Mouse (Mus musculus): Measurements from ENCODE around the gene Slc10a4. TPM values are rescaled to one million over a fixed set of nuclear protein-coding genes. Genes with fewer than 3 reads are reported as not detected.

Slc10a4 gene
- polyA plus RNA-seq, 1 experiment from 2014 or later: 42.5 TPM

DNA sequence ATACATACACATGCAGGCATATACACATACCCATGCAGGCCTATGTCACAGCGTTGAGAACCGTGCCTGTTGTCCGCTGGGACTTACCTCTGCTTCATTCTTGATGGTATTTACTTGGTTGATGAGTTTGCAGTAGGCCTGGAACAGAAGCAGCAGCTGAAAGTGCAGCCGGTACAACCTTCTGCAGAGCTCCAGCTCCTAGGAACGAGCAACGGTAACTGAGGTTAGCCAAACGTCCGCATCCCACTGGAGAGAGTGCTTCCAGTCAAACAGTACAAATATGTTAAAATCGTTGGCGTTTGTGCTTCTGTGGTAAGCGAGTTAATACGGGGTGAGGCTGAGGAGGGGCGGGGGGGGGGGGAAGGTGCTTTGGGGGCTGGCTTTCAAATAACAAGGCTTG lies 17.1 kb downstream of the Slc10a4 start:
- Histone ChIP-seq H3K27ac (replicated peaks) (no peak overlapping the region), H3K9ac (replicated peaks) (no peak overlapping the region), H3K4me3 (replicated peaks) (no peak overlapping the region), H3K4me1 (no peaks in the 10 kb centered on the region), H3K4me2 (no peak overlapping the region), H3K9me3 (replicated peaks) (no peaks in the 10 kb centered on the region), H3K27me3 (replicated peaks) (no peaks in the 10 kb centered on the region), H3K36me3 (peaks cover 36% of the 10 kb centered on the region)
- WGBS: 96% methylated on average over 13 of the region's 13 CpGs
- ATAC-seq (ENCODE audit: low FRiP score): no peak

DNA sequence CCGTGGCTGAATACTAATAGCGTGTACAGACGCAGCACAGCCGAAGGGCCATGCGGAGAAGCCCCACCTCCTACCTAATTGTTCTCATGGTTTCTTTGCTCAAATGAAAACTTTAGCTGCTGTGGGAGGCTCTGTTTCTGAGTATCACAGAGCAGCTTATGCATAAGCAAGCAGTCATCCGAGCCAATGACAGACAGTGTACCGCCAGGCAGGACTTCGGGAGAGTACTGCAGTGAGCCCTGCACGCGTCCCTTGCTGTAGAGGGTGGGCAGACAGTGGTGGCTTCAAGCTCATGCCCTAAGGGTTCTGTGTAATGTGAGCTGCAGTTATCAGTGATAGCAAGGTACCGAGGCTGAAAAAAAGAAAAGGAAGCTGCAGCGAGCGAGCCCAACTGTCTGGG lies 22.0 kb downstream of the Slc10a4 start:
- Histone ChIP-seq H3K4me1 (no peaks in the 10 kb centered on the region), H3K4me3 (replicated peaks) (no peak overlapping the region), H3K9me3 (replicated peaks) (no peaks in the 10 kb centered on the region), H3K9ac (replicated peaks) (no peak overlapping the region), H3K27ac (replicated peaks) (no peak overlapping the region), H3K27me3 (replicated peaks) (no peaks in the 10 kb centered on the region), H3K4me2 (no peak overlapping the region), H3K36me3 (peaks cover 63% of the 10 kb centered on the region)
- ATAC-seq (ENCODE audit: low FRiP score): no peak
- 91% methylated on average over 13 of the region's 13 CpGs for WGBS

DNA sequence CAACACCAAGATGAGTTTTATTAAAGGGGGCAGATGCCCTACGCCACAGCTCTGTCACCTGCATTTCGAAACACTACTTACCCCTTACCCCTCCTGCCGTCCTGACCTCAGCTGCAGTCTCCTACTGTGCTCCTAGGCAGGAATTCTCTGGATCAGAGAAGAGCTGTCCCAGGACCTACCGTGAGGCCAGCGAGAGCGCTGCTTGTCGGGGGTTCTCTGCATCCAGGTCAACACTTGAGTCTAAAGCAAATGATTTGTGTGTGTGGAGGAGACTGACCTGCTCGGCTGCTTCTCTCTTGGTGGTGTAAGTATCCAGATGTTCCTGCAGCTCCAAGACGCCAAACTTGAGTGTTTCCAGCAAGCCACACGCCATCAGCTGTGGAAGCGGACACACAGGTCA lies 25.8 kb downstream of the Slc10a4 start:
- no peaks in the 10 kb centered on the region for H3K9me3 ChIP-seq (replicated peaks)
- no peak overlapping the region for H3K27ac ChIP-seq (replicated peaks)
- ATAC-seq (ENCODE audit: low FRiP score): no peak
- H3K4me3 ChIP-seq (replicated peaks): no peak overlapping the region
- H3K36me3 ChIP-seq: peaks cover 69% of the 10 kb centered on the region
- H3K27me3 ChIP-seq (replicated peaks): no peaks in the 10 kb centered on the region
- H3K4me1 ChIP-seq: no peaks in the 10 kb centered on the region
- H3K4me2 ChIP-seq: no peak overlapping the region
- 82% methylated on average over 11 of the region's 11 CpGs for WGBS
- H3K9ac ChIP-seq (replicated peaks): no peak overlapping the region

DNA sequence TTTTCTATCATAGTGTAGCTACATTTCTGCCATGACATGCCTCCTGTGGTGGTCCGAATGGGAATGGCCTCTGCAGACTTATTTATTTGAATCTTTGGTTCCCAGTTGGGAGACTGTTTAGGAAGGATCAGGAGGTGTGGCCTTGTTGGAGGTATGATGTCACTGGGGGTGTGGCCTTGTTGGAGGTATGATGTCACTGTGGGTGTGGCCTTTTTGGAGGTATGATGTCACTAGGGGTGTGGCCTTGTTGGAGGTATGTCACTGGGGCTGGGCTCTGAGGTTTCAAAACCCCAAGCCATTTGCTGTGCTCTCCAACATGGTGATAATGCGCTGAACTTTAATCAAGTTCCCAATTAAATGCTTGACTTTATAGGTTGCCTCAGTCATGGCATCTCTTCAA lies 37.4 kb downstream of the Slc10a4 start:
- Histone ChIP-seq H3K27me3 (replicated peaks) (no peaks in the 10 kb centered on the region), H3K4me1 (no peaks in the 10 kb centered on the region), H3K4me2 (no peak overlapping the region), H3K9me3 (replicated peaks) (no peaks in the 10 kb centered on the region), H3K4me3 (replicated peaks) (no peak overlapping the region), H3K9ac (replicated peaks) (no peak overlapping the region), H3K27ac (replicated peaks) (no peak overlapping the region), H3K36me3 (peaks cover 55% of the 10 kb centered on the region)
- no peak for ATAC-seq (ENCODE audit: low FRiP score)
- 96% methylated on average over 2 of the region's 2 CpGs for WGBS

DNA sequence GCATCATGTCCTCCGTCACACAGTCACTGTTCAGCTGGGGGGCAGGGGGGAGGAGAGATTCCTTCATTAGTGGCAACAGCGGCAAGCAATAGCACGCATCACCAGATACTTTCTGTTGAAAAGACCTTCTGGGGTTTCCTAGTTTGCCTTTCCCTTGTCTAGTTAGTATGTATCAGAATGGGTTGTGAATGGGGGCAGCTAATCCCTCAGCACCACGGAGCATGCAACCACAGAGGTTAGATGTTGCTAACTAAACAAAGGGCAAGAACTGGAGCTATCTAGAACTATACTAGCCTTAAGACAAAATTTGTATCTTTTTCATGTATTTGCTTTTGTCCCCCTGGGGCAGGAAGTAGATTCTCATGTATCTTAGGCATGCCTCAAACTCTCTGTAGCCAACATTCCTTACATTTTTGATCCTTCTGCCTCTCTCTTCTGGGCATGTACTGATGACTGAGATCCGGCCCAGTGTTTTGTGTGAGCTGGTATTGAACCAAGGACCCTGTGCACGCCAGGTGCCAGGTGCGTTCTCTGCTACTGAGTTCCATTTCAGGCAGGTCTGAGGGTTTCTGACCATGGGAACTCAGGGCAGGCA lies 41.1 kb downstream of the Slc10a4 start:
- Histone ChIP-seq H3K27me3 (replicated peaks) (no peaks in the 10 kb centered on the region), H3K27ac (replicated peaks) (no peak overlapping the region), H3K4me3 (replicated peaks) (no peak overlapping the region), H3K9me3 (replicated peaks) (no peaks in the 10 kb centered on the region), H3K4me2 (no peak overlapping the region), H3K4me1 (no peaks in the 10 kb centered on the region), H3K36me3 (peaks cover 82% of the 10 kb centered on the region), H3K9ac (replicated peaks) (no peak overlapping the region)
- ATAC-seq (ENCODE audit: low FRiP score): no peak
- WGBS: 89% methylated on average over 7 of the region's 7 CpGs

DNA sequence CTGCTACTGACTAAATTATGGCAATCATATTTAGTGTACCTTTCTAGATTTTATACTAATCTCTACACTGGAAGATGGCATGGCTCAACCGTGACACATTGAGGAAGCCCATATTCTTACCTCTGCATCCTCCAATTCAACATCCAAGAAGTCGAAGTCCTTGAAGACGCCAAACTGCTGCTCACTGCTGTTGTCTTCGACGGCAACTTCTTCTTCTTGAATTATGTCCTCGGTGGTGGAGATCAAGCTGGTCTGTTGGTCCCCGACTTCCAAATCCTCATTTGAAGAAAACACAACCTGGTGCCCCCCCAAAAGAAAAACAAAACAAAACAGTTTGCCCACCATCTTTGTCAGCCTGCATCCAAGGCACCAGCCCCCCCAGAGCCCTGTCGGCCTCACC lies 47.2 kb downstream of the Slc10a4 start:
- WGBS: 97% methylated on average over 8 of the region's 8 CpGs
- Histone ChIP-seq H3K4me2 (no peak overlapping the region), H3K36me3 (peaks cover 70% of the 10 kb centered on the region), H3K9me3 (replicated peaks) (no peaks in the 10 kb centered on the region), H3K4me1 (no peaks in the 10 kb centered on the region), H3K4me3 (replicated peaks) (no peak overlapping the region), H3K27me3 (replicated peaks) (no peaks in the 10 kb centered on the region), H3K9ac (replicated peaks) (no peak overlapping the region), H3K27ac (replicated peaks) (no peak overlapping the region)
- no peak for ATAC-seq (ENCODE audit: low FRiP score)

DNA sequence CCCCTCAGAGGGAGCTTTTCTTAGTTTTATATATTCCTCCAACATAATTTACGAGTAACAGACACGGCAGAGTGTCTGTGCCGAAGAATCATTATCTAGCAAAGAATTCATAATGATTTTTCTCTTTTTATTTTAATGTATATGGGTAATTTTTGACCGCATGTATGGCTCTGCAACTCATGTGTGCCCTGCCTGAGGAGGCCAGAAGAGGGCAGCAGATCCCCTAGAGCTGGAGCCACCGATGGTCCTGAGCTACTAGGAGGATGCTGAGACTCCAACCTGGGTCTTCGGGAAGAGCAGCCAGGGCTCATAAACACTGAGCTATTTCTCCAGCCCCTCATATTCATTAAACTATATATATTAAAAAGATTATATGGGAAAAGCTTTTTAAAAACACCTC lies 49.8 kb downstream of the Slc10a4 start:
- Histone ChIP-seq H3K4me1 (peaks cover under 1% of the 10 kb centered on the region; the same call in 1 of the 2 replicates), H3K4me3 (replicated peaks) (no peak overlapping the region), H3K27ac (replicated peaks) (no peak overlapping the region), H3K4me2 (no peak overlapping the region), H3K9me3 (replicated peaks) (no peaks in the 10 kb centered on the region), H3K9ac (replicated peaks) (no peak overlapping the region), H3K36me3 (peaks cover 47% of the 10 kb centered on the region), H3K27me3 (replicated peaks) (no peaks in the 10 kb centered on the region)
- 90% methylated on average over 6 of the region's 6 CpGs for WGBS
- ATAC-seq (ENCODE audit: low FRiP score): no peak

DNA sequence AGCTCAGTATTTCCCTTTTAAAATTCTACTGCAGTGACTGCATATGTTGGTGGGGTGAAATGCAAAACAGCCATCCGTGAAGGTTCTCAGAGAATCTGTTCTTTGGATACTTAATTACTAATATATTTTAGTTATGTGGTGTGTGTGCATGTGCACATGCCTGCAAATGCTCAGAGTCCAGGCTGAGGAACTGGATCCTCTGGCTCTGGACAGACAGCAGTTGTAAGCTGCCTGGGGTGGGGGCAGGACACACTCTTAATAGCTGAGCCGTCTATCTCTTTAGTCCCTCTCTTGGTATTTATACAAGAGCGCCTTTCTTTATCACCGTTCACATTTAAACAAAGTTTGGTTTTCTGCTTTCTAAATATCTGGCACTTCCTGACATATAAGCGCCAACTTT lies 50.3 kb downstream of the Slc10a4 start:
- H3K36me3 ChIP-seq: peaks cover 42% of the 10 kb centered on the region
- peaks cover 5% of the 10 kb centered on the region for H3K4me1 ChIP-seq
- no peak overlapping the region for H3K4me3 ChIP-seq (replicated peaks)
- no peak overlapping the region for H3K27ac ChIP-seq (replicated peaks)
- no peak overlapping the region for H3K9ac ChIP-seq (replicated peaks)
- ATAC-seq (ENCODE audit: low FRiP score): no peak
- no peak overlapping the region for H3K4me2 ChIP-seq
- no peaks in the 10 kb centered on the region for H3K27me3 ChIP-seq (replicated peaks)
- no peaks in the 10 kb centered on the region for H3K9me3 ChIP-seq (replicated peaks)
- WGBS: 91% methylated on average over 5 of the region's 5 CpGs

DNA sequence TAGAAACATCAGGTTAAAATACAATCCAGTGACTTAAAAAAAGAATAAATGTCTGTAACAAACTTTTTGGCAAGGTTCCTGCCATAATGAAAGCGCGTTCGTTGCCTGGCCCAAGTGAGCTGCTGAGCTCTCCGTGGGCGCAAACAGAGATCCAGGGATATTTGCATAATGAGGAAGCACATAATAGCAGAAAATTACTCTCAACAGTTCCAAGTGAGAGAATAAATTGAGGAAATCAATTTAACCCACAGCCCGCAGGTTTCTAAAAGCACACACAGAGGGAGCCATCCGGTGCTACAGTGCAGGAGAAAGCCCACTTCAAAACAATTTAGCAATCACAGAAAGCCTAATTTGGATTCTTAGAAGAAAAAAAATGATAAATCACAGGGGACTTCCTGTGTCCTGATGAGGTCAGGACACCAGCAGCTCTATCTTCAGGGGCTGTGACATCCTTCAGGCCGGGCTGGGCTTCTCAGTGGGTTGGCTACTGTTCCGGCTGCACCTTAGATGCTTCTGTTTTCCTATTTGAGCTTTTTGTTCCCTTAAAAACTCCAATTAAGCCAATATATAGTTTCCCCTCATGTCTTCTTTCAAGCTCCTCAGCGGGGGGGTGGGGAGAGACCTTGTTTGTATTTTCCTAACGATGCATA lies 54.9 kb downstream of the Slc10a4 start:
- Histone ChIP-seq H3K9me3 (replicated peaks) (no peaks in the 10 kb centered on the region), H3K4me3 (replicated peaks) (no peak overlapping the region), H3K27me3 (replicated peaks) (no peaks in the 10 kb centered on the region), H3K27ac (replicated peaks) (peak overlapping the region; percentile 63), H3K36me3 (peaks cover 34% of the 10 kb centered on the region), H3K4me1 (peaks cover 9% of the 10 kb centered on the region), H3K4me2 (peak overlapping the region; percentile 24), H3K9ac (replicated peaks) (no peak overlapping the region)
- ATAC-seq (ENCODE audit: low FRiP score): peak; percentile 67; the same call in 1 of the 2 replicates
- 38% methylated on average over 11 of the region's 11 CpGs for WGBS

Other genes starting within 250 kb of the Slc10a4 start
- gene Tec, start 138.4 kb upstream of the Slc10a4 start, polyA plus RNA-seq (2015; fragmentation: Nextera tagmentation; extraction: Ambion mirVana): 8.8 and 11.5 TPM in 2 replicates
- 15.0 and 15.3 TPM in 2 replicates for gene Slain2, start 92.6 kb upstream of the Slc10a4 start, polyA plus RNA-seq (2015; fragmentation: Nextera tagmentation; extraction: Ambion mirVana)
- gene Gm10135, start 32.2 kb upstream of the Slc10a4 start, polyA plus RNA-seq (2015; fragmentation: Nextera tagmentation; extraction: Ambion mirVana): not detected in 2 replicates
- 37.0 and 37.8 TPM in 2 replicates for gene Fryl, start 249.7 kb downstream of the Slc10a4 start, polyA plus RNA-seq (2015; fragmentation: Nextera tagmentation; extraction: Ambion mirVana)

All from neural tube, embryonic 15.5 days (tissue).